Mouse (Mus musculus): ENCODE data around the gene Tango6. TPM values are rescaled to one million over a fixed set of nuclear protein-coding genes. Genes with fewer than 3 reads are reported as not detected.

Tango6 gene
- polyA plus RNA-seq, 1 experiment from 2014 or later: 5.6 TPM

- Histone ChIP-seq H3K27me3 (ENCODE audit: control insufficient read depth, insufficient read depth, low read length) (no peaks in the 10 kb centered on the region), H3K9ac (replicated peaks; ENCODE audit: low read length) (no peak overlapping the region), H3K4me2 (ENCODE audit: low read length) (no peak overlapping the region), H3K4me1 (ENCODE audit: control insufficient read depth, insufficient read depth, low read length) (no peaks in the 10 kb centered on the region), H3K27ac (replicated peaks; ENCODE audit: low read depth, low read length) (no peak overlapping the region), H3K36me3 (ENCODE audit: control insufficient read depth, insufficient read depth, low read length) (peaks cover 1% of the 10 kb centered on the region; the same call in 1 of the 2 replicates), H3K4me3 (replicated peaks; ENCODE audit: low read depth, low read length) (no peak overlapping the region), H3K9me3 (ENCODE audit: control insufficient read depth, low read length) (no peaks in the 10 kb centered on the region)
- WGBS: 97% methylated on average over 10 of the region's 10 CpGs
- ATAC-seq (ENCODE audit: low FRiP score, low TSS enrichment) (no peak), DNase-seq (no peak)
Observed at GRCm38 (mm10) chr8:106742321-106742720, 59.5 kb downstream of the Tango6 start.

- Histone ChIP-seq H3K27ac (replicated peaks; ENCODE audit: low read depth, low read length) (no peak overlapping the region), H3K9ac (replicated peaks; ENCODE audit: low read length) (no peak overlapping the region), H3K36me3 (ENCODE audit: control insufficient read depth, insufficient read depth, low read length) (peaks cover 5% of the 10 kb centered on the region; the same call in 1 of the 2 replicates), H3K4me3 (replicated peaks; ENCODE audit: low read depth, low read length) (no peak overlapping the region), H3K9me3 (ENCODE audit: control insufficient read depth, low read length) (no peaks in the 10 kb centered on the region), H3K4me2 (ENCODE audit: low read length) (no peak overlapping the region), H3K4me1 (ENCODE audit: control insufficient read depth, insufficient read depth, low read length) (no peaks in the 10 kb centered on the region), H3K27me3 (ENCODE audit: control insufficient read depth, insufficient read depth, low read length) (no peaks in the 10 kb centered on the region)
- DNase-seq (no peak), ATAC-seq (ENCODE audit: low FRiP score, low TSS enrichment) (no peak)
- 100% methylated on average over 1 of the region's 1 CpGs for whole genome bisulfite sequencing
Observed at GRCm38 (mm10) chr8:106743361-106743760, 60.5 kb downstream of the Tango6 start.

GRCm38 (mm10) chr8:106753436-106753835 is 70.6 kb downstream of the Tango6 start:
- Histone ChIP-seq H3K27ac (replicated peaks; ENCODE audit: low read depth, low read length) (no peak overlapping the region), H3K27me3 (ENCODE audit: control insufficient read depth, insufficient read depth, low read length) (no peaks in the 10 kb centered on the region), H3K4me3 (replicated peaks; ENCODE audit: low read depth, low read length) (no peak overlapping the region), H3K9ac (replicated peaks; ENCODE audit: low read length) (no peak overlapping the region), H3K4me1 (ENCODE audit: control insufficient read depth, insufficient read depth, low read length) (no peaks in the 10 kb centered on the region), H3K9me3 (ENCODE audit: control insufficient read depth, low read length) (no peaks in the 10 kb centered on the region), H3K4me2 (ENCODE audit: low read length) (no peak overlapping the region), H3K36me3 (ENCODE audit: control insufficient read depth, insufficient read depth, low read length) (no peaks in the 10 kb centered on the region)
- no peak for ATAC-seq (ENCODE audit: low FRiP score, low TSS enrichment)
- DNase-seq: no peak
- WGBS: 72% methylated on average over 3 of the region's 3 CpGs

- ATAC-seq (ENCODE audit: low FRiP score, low TSS enrichment): no peak
- 14% methylated on average over 4 of the region's 4 CpGs for WGBS
Observed at GRCm38 (mm10) chr8:106761317-106761716, 78.4 kb downstream of the Tango6 start.

GRCm38 (mm10) chr8:106761867-106762523 is 79.1 kb downstream of the Tango6 start:
- no peak overlapping the region; the same call in 1 of the 2 replicates for H3K27ac ChIP-seq (replicated peaks; ENCODE audit: low read depth, low read length)
- no peak overlapping the region for H3K4me2 ChIP-seq (ENCODE audit: low read length)
- DNase-seq (peak; percentile 29), ATAC-seq (ENCODE audit: low FRiP score, low TSS enrichment) (no peak)
- H3K36me3 ChIP-seq (ENCODE audit: control insufficient read depth, insufficient read depth, low read length): no peaks in the 10 kb centered on the region
- 15% methylated on average over 7 of the region's 7 CpGs for WGBS
- H3K4me3 ChIP-seq (replicated peaks; ENCODE audit: low read depth, low read length): no peak overlapping the region
- H3K9me3 ChIP-seq (ENCODE audit: control insufficient read depth, low read length): no peaks in the 10 kb centered on the region
- peaks cover 14% of the 10 kb centered on the region for H3K4me1 ChIP-seq (ENCODE audit: control insufficient read depth, insufficient read depth, low read length)
- no peaks in the 10 kb centered on the region for H3K27me3 ChIP-seq (ENCODE audit: control insufficient read depth, insufficient read depth, low read length)
- no peak overlapping the region for H3K9ac ChIP-seq (replicated peaks; ENCODE audit: low read length)

More at GRCm38 (mm10) chr8:106761317-106761716, 78.4 kb downstream of the Tango6 start:
- Histone ChIP-seq H3K27ac (replicated peaks; ENCODE audit: low read depth, low read length) (peak overlapping the region; percentile 60), H3K9me3 (ENCODE audit: control insufficient read depth, low read length) (no peaks in the 10 kb centered on the region), H3K9ac (replicated peaks; ENCODE audit: low read length) (no peak overlapping the region), H3K4me2 (ENCODE audit: low read length) (no peak overlapping the region), H3K4me1 (ENCODE audit: control insufficient read depth, insufficient read depth, low read length) (peaks cover 14% of the 10 kb centered on the region), H3K4me3 (replicated peaks; ENCODE audit: low read depth, low read length) (no peak overlapping the region), H3K27me3 (ENCODE audit: control insufficient read depth, insufficient read depth, low read length) (no peaks in the 10 kb centered on the region), H3K36me3 (ENCODE audit: control insufficient read depth, insufficient read depth, low read length) (no peaks in the 10 kb centered on the region)
- peak; percentile 24 for DNase-seq

- Histone ChIP-seq H3K27ac (replicated peaks; ENCODE audit: low read depth, low read length) (no peak overlapping the region), H3K27me3 (ENCODE audit: control insufficient read depth, insufficient read depth, low read length) (no peaks in the 10 kb centered on the region), H3K4me3 (replicated peaks; ENCODE audit: low read depth, low read length) (no peak overlapping the region), H3K4me2 (ENCODE audit: low read length) (no peak overlapping the region), H3K9me3 (ENCODE audit: control insufficient read depth, low read length) (no peaks in the 10 kb centered on the region), H3K36me3 (ENCODE audit: control insufficient read depth, insufficient read depth, low read length) (no peaks in the 10 kb centered on the region), H3K9ac (replicated peaks; ENCODE audit: low read length) (no peak overlapping the region), H3K4me1 (ENCODE audit: control insufficient read depth, insufficient read depth, low read length) (peaks cover 14% of the 10 kb centered on the region)
- DNase-seq (no peak), ATAC-seq (ENCODE audit: low FRiP score, low TSS enrichment) (no peak)
- WGBS: 82% methylated on average over 1 of the region's 1 CpGs
Observed at GRCm38 (mm10) chr8:106764529-106764928, 81.7 kb downstream of the Tango6 start.

GRCm38 (mm10) chr8:106765570-106765969 is 82.7 kb downstream of the Tango6 start:
- Histone ChIP-seq H3K27ac (replicated peaks; ENCODE audit: low read depth, low read length) (no peak overlapping the region), H3K9me3 (ENCODE audit: control insufficient read depth, low read length) (no peaks in the 10 kb centered on the region), H3K9ac (replicated peaks; ENCODE audit: low read length) (no peak overlapping the region), H3K4me3 (replicated peaks; ENCODE audit: low read depth, low read length) (no peak overlapping the region), H3K27me3 (ENCODE audit: control insufficient read depth, insufficient read depth, low read length) (no peaks in the 10 kb centered on the region), H3K4me1 (ENCODE audit: control insufficient read depth, insufficient read depth, low read length) (peaks cover 14% of the 10 kb centered on the region), H3K36me3 (ENCODE audit: control insufficient read depth, insufficient read depth, low read length) (no peaks in the 10 kb centered on the region), H3K4me2 (ENCODE audit: low read length) (no peak overlapping the region)
- DNase-seq (no peak), ATAC-seq (ENCODE audit: low FRiP score, low TSS enrichment) (no peak)
- 98% methylated on average over 2 of the region's 2 CpGs for WGBS

- WGBS: 89% methylated on average over 5 of the region's 5 CpGs
- Histone ChIP-seq H3K27ac (replicated peaks; ENCODE audit: low read depth, low read length) (no peak overlapping the region), H3K4me1 (ENCODE audit: control insufficient read depth, insufficient read depth, low read length) (peaks cover 5% of the 10 kb centered on the region), H3K9me3 (ENCODE audit: control insufficient read depth, low read length) (no peaks in the 10 kb centered on the region), H3K9ac (replicated peaks; ENCODE audit: low read length) (no peak overlapping the region), H3K4me2 (ENCODE audit: low read length) (no peak overlapping the region), H3K4me3 (replicated peaks; ENCODE audit: low read depth, low read length) (no peak overlapping the region), H3K36me3 (ENCODE audit: control insufficient read depth, insufficient read depth, low read length) (no peaks in the 10 kb centered on the region), H3K27me3 (ENCODE audit: control insufficient read depth, insufficient read depth, low read length) (no peaks in the 10 kb centered on the region)
- ATAC-seq (ENCODE audit: low FRiP score, low TSS enrichment): no peak
- DNase-seq: no peak
Observed at GRCm38 (mm10) chr8:106766736-106767135, 83.9 kb downstream of the Tango6 start.

- no peak overlapping the region for H3K27ac ChIP-seq (replicated peaks; ENCODE audit: low read depth, low read length)
- H3K4me3 ChIP-seq (replicated peaks; ENCODE audit: low read depth, low read length): no peak overlapping the region
- H3K9ac ChIP-seq (replicated peaks; ENCODE audit: low read length): no peak overlapping the region
- no peaks in the 10 kb centered on the region for H3K4me1 ChIP-seq (ENCODE audit: control insufficient read depth, insufficient read depth, low read length)
- WGBS: 75% methylated on average over 13 of the region's 13 CpGs
- H3K27me3 ChIP-seq (ENCODE audit: control insufficient read depth, insufficient read depth, low read length): no peaks in the 10 kb centered on the region
- no peaks in the 10 kb centered on the region for H3K36me3 ChIP-seq (ENCODE audit: control insufficient read depth, insufficient read depth, low read length)
- no peak for DNase-seq
- no peak for ATAC-seq (ENCODE audit: low FRiP score, low TSS enrichment)
- H3K4me2 ChIP-seq (ENCODE audit: low read length): no peak overlapping the region
- no peaks in the 10 kb centered on the region for H3K9me3 ChIP-seq (ENCODE audit: control insufficient read depth, low read length)
Observed at GRCm38 (mm10) chr8:106769147-106769805, 86.4 kb downstream of the Tango6 start.

All from midbrain, embryonic 14.5 days (tissue).